In genomic region chr12:80837614-80838013, GRCm38 (mm10) we compare ENCODE assay signal across 15 mouse cellular contexts.
"Had no signal": no experiment of that assay in that cellular context is flagged by ENCODE, and none has a peak within 500 bp of the region (broad histone marks: within the 10 kb centered on the region; RNA-seq: fewer than 3 reads in every experiment).

No protein-coding gene starts in this region.

- H3K27ac ChIP-seq: hindbrain, embryonic 15.5 days; kidney, postnatal 0 days; lung, embryonic 15.5 days; midbrain, embryonic 10.5 days; neural tube, embryonic 15.5 days had no signal

- H3K4me2 ChIP-seq: hindbrain, embryonic 15.5 days; liver, embryonic 11.5 days; lung, embryonic 15.5 days; neural tube, embryonic 15.5 days had no signal

- H3K9ac ChIP-seq: hindbrain, embryonic 15.5 days; lung, embryonic 15.5 days; neural tube, embryonic 15.5 days had no signal

- H3K4me3 ChIP-seq: hindbrain, embryonic 15.5 days; lung, embryonic 15.5 days; midbrain, embryonic 10.5 days; myocyte; neural tube, embryonic 15.5 days had no signal

- H3K4me1 ChIP-seq: hindbrain, embryonic 15.5 days had no signal

- H3K36me3 ChIP-seq: hindbrain, embryonic 15.5 days; midbrain, embryonic 10.5 days; neural tube, embryonic 15.5 days had no signal

- DNase-seq: kidney, adult 11 months; kidney, postnatal 36 days; left cerebral cortex, postnatal 4 days; midbrain, embryonic 14.5 days; right cerebral cortex, adult 18-20 months; right cerebral cortex, postnatal 25 days; thymus, adult 18-20 months; thymus, postnatal 25 days had no signal

- H3K9me3 ChIP-seq: hindbrain, embryonic 15.5 days; lung, embryonic 15.5 days; midbrain, embryonic 10.5 days; neural tube, embryonic 15.5 days had no signal

- H3K27me3 ChIP-seq: hindbrain, embryonic 15.5 days; lung, embryonic 15.5 days; neural tube, embryonic 15.5 days had no signal
